Mouse (Mus musculus): ENCODE measurements around the gene Camsap2.

Gene Camsap2

GRCm38 (mm10) chr1:136223758-136224342, 122.1 kb downstream of the Camsap2 start:
- DNase-seq (ENCODE audit: low read depth, low spot score): no peak

- DNase-seq (ENCODE audit: low read depth, low spot score): no peak
Measured at GRCm38 (mm10) chr1:136222386-136222785, 123.5 kb downstream of the Camsap2 start.

DNA sequence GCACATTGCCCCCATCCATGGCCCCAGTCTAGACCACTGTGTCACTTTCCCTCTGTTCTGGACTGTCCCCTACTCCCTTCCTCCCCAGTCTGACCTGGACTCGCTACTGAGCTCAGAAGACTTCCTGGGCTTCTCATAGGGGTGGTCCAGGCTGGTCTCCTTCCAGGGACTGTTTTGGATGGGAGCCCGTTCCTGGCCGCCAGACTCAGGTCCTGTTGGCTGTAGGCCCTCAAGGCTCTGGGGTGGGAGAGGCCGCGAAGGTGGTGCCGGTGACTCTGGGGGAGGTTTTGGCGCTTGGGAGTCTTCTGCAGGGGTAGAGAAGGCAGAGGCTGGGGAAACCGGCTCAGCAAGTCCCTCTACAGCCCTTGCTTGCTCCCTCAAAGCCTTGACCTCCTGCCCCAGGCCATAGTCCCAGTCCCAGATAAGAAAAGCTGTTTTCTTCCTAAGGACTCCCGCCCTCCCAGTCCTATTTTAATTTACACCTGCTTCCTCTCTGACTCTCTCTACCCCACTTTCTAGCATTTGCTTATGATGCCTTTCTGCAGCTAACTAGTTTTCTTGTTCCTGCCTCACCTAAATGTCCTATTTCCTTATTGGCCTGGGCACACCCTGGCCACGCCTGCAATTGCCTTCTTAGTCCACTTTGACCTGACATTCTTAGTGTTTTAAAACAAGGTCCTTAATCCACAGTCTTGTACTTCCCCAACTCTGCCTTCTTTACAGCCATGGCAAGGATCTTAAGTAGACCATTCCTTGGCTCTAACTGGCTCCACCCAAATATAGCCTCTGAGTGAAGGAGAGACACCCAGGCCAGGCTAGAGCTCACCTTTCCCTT, 125.7 kb downstream of the Camsap2 start:
- no peak for DNase-seq (ENCODE audit: low read depth, low spot score)

Measured in retina, adult 2 months (tissue).